Mouse (Mus musculus) forebrain, embryonic 14.5 days (tissue): ENCODE data around the gene Fhl3. TPM values are rescaled to one million over a fixed set of nuclear protein-coding genes. Genes with fewer than 3 reads are reported as not detected.

Experiments used
- ATAC-seq: fragments of 200-750 bp; cut with Nextera tagmentation; 2 replicates; pipeline ENCODE4 v1.8.0; 2017; ENCODE audit warnings: mild to moderate bottlenecking, moderate library complexity
- DNase-seq: peaks from one replicate; pipeline ENCODE4 v3.0.0-alpha.2; 2015; ENCODE audit warnings: low spot score
- H3K27ac ChIP-seq: fragments of 300-500 bp; sonication (generic); 2 replicates; pipeline ENCODE4 v1.5.1; 2014; ENCODE audit warnings: low read depth, mild to moderate bottlenecking, control low read depth, low read length, moderate library complexity
- H3K27me3 ChIP-seq: fragments of 300-500 bp; sonication (generic); replicated peaks from 2 replicates; pipeline ENCODE4 v1.6.1; 2014; ENCODE audit warnings: low read length, control low read depth, mixed read lengths; ENCODE audit not compliant: control insufficient read depth, insufficient read depth
- H3K36me3 ChIP-seq: fragments of 300-500 bp; sonication (generic); 2 replicates; pipeline ENCODE4 v1.6.1; 2014; ENCODE audit warnings: low read length, control low read depth; ENCODE audit not compliant: control insufficient read depth, insufficient read depth
- H3K4me1 ChIP-seq: fragments of 300-500 bp; sonication (generic); 2 replicates; pipeline ENCODE4 v1.6.1; 2014; ENCODE audit warnings: antibody characterized with exemption, low read length, control low read depth; ENCODE audit not compliant: control insufficient read depth, insufficient read depth
- H3K4me2 ChIP-seq: fragments of 300-500 bp; sonication (generic); 2 replicates; pipeline ENCODE4 v1.6.1; 2014; ENCODE audit warnings: mild to moderate bottlenecking, control low read depth, low read length
- H3K4me3 ChIP-seq: fragments of 300-500 bp; sonication (generic); 2 replicates; pipeline ENCODE4 v1.5.1; 2014; ENCODE audit warnings: low read depth, low read length, control low read depth
- H3K9ac ChIP-seq: fragments of 300-500 bp; sonication (generic); 2 replicates; pipeline ENCODE4 v1.6.1; 2014; ENCODE audit warnings: mild to moderate bottlenecking, low read length, control low read depth, moderate library complexity
- H3K9me3 ChIP-seq: fragments of 300-500 bp; sonication (generic); replicated peaks from 2 replicates; pipeline ENCODE4 v1.6.1; 2016; ENCODE audit warnings: low read length, control low read depth, mixed read lengths; ENCODE audit not compliant: control insufficient read depth
- WGBS: fragments of 180-500 bp; shearing (Covaris S2); extraction: QIAGEN DNeasy Blood & Tissue Kit; methylation state at CpG from one replicate; pipeline ENCODE4 v1.1.7; 2014; 5-methylcytosine and 5-hydroxymethylcytosine counted together
- microRNA counts: library from miRNA; unstranded; fragments of <30 nt; microRNA quantifications from one replicate; lab custom pipeline; 2016
- microRNA-seq: library from miRNA; unstranded; fragments of <30 nt; microRNA quantifications from one replicate; pipeline ENCODE4, GENCODE M21; 2016
- polyA plus RNA-seq: library from polyadenylated mRNA; unstranded; fragments of >200 nt; fragmentation: Nextera tagmentation; extraction: Ambion mirVana; gene quantifications from 2 replicates; pipeline ENCODE4 v1.2.1, GENCODE M21; 2014

The Fhl3 gene
- polyA plus RNA-seq, 1 experiment from 2014 or later: 1.4 TPM

- Histone ChIP-seq H3K9ac (no peak overlapping the region), H3K4me3 (no peak overlapping the region), H3K27ac (no peak overlapping the region), H3K27me3 (no peaks in the 10 kb centered on the region), H3K9me3 (no peaks in the 10 kb centered on the region), H3K36me3 (no peaks in the 10 kb centered on the region), H3K4me1 (peaks cover 13% of the 10 kb centered on the region), H3K4me2 (no peak overlapping the region)
- ATAC-seq (no peak), DNase-seq (no peak)
- WGBS: 89% methylated on average over 7 of the region's 7 CpGs
Measured at GRCm38 (mm10) chr4:124755526-124755925, 55.0 kb downstream of the Fhl3 start.

MicroRNAs encoded within 50 kb of the gene (microRNA counts, 519-probe panel; counts per million panel counts)
- microRNA mmu-miR-697 (lab: Ali Mortazavi, UCI) (not detected), microRNA mmu-miR-698 (lab: Ali Mortazavi, UCI) (not detected)

Small RNA genes lying within 50 kb of the gene (microRNA-seq; reads per million reads assigned to microRNA genes)
- gene Gm24721 (not detected), gene Mir697 (not detected), gene Mir698 (not detected)

Other genes starting within 250 kb of the Fhl3 start
- gene 3100002H09Rik, start 89.9 kb upstream of the Fhl3 start, polyA plus RNA-seq: not detected in 2 replicates
- gene Pou3f1, start 43.9 kb upstream of the Fhl3 start, polyA plus RNA-seq: 14.8 and 15.3 TPM in 2 replicates
- 34.5 and 42.0 TPM in 2 replicates for gene Utp11, start 7.1 kb upstream of the Fhl3 start, polyA plus RNA-seq
- 118 TPM in 2 replicates for gene Sf3a3, start 14.1 kb downstream of the Fhl3 start, polyA plus RNA-seq
- 20.8 and 22.1 TPM in 2 replicates for gene Inpp5b, start 41.1 kb downstream of the Fhl3 start, polyA plus RNA-seq
- 12.7 and 13.6 TPM in 2 replicates for gene Mtf1, start 101.4 kb downstream of the Fhl3 start, polyA plus RNA-seq
- 57.1 and 62.4 TPM in 2 replicates for gene Yrdc, start 150.0 kb downstream of the Fhl3 start, polyA plus RNA-seq
- gene 1110065P20Rik, start 150.5 kb downstream of the Fhl3 start, polyA plus RNA-seq: 78.0 and 90.7 TPM in 2 replicates
- gene Maneal, start 161.5 kb downstream of the Fhl3 start, polyA plus RNA-seq: 12.9 and 13.4 TPM in 2 replicates
- 0.27 and 0.84 TPM in 2 replicates for gene Epha10, start 180.2 kb downstream of the Fhl3 start, polyA plus RNA-seq
- gene 9930104L06Rik, start 236.3 kb downstream of the Fhl3 start, polyA plus RNA-seq: 3.2 and 5.6 TPM in 2 replicates
- 63.5 and 63.8 TPM in 2 replicates for gene Cdca8, start 238.6 kb downstream of the Fhl3 start, polyA plus RNA-seq